Mouse (Mus musculus): Measurements from ENCODE around the gene Usp9x.

Gene Usp9x

DNA sequence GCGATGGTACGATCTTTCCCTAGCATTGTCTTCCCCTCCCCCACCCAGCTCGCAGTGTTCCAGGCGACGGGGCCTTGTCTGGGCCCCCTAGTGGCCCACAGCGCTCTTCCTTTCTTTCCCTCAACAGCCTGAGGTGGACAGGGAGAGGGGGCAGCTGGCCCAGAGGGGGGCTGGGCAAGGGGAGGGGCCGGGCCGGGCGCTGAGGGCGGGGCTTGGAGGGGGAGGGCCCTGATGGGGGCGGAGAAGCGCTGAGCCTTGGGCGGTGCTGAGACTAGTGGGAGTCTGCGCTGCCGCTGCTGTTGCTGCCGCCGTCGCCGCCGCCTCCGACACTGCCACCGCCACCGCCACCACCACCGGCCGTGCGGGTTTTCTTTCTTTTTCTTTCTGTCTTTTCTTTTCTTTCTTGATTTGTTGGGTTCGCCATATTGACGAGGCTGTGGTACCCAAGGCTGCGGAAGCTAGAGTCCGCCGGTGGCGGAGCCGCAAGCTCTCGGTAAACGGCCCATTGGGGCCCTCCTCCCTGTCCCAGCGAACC, at the start of gene Usp9x:
Gene Usp9x (plus strand): TSS at position 258 of the 535 bp plus-strand sequence.
- peak; percentile 84 to 87 for DNase-seq

GRCm38 (mm10) chrX:13022547-13023310, 48.6 kb upstream of the Usp9x start:
- DNase-seq: no peak

- no peak for DNase-seq
Observed at GRCm38 (mm10) chrX:13024539-13025202, 46.6 kb upstream of the Usp9x start.

GRCm38 (mm10) chrX:13025286-13025685, 46.0 kb upstream of the Usp9x start:
- DNase-seq: peak in 1 of 2 experiments; percentile 26

GRCm38 (mm10) chrX:13028156-13028555, 43.1 kb upstream of the Usp9x start:
- DNase-seq: peak in 1 of 2 experiments; percentile 29

GRCm38 (mm10) chrX:13029996-13030395, 41.3 kb upstream of the Usp9x start:
- DNase-seq: no peak

DNA sequence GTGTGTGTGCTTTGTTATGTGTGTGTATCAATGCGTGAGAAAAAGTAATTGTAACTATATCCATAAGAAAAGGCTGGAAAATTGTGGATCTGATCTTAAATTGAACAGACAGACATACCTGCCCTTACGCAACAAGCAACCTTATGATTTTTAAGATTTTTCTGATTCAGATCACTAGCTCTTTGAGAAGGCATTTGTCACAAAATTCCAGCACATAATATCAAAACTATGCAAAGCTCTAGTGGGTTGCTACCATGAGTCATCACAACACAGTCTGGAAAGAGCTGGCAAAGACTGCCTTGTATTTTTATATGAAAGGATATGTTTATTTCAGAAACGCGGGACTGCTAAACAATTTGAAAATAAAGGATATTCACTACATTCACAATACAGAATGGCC, 34.2 kb upstream of the Usp9x start:
- no peak for DNase-seq

DNA sequence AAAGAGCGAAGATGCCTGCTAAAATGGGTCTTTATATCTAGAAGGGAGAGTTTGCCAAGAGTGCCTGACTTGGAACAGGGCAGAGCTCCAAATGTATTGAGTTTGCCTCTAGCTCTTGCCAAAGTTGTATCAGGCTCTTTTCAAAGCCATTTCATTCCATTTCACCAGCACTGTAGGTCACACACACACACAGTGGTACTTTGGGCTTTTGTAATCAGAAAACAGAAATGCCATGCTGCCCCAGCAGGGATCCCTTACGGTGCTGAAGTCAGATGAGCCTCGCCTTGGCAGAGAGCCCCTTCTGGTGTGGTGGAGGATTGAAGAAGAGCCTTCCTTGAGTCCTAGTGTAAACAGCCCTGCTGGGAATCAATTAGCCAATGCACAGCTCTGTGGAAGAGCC, 32.1 kb upstream of the Usp9x start:
- DNase-seq: no peak

GRCm38 (mm10) chrX:13040391-13040790, 30.9 kb upstream of the Usp9x start:
- DNase-seq: no peak

DNA sequence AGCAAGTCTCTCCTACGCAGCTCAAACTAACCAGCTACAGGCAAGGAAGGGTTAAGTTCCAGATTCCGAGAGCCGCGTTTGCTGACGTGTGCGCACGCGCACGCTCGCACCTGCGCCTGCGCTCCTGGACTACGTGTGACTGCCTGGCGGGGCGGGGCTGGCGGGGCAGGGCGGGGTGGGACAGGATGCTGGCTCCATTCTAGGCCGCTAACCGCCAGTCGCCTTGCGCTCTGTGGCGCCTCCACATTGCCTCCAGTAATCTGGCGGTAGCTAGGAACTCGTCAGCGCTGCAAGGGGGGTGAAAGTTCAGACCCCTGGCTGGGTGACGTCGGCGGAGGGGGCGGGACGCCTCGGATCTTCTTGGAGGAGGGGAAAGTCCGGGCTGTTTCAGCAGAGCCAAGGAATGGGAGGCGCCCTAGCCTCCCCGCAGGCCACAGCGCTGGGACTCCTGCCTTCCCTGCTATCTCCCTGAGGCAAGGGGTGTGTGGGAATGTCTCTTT, 29.6 kb upstream of the Usp9x start:
- peak; percentile 95 to 96 for DNase-seq

- DNase-seq: no peak
Observed at GRCm38 (mm10) chrX:13043780-13044179, 27.5 kb upstream of the Usp9x start.

GRCm38 (mm10) chrX:13044666-13045065, 26.6 kb upstream of the Usp9x start:
- peak in 1 of 2 experiments; percentile 28 for DNase-seq

- no peak for DNase-seq
Observed at GRCm38 (mm10) chrX:13046893-13047435, 24.3 kb upstream of the Usp9x start.

- peak; percentile 35 to 51 for DNase-seq
Observed at GRCm38 (mm10) chrX:13047631-13048345, 23.5 kb upstream of the Usp9x start.

DNA sequence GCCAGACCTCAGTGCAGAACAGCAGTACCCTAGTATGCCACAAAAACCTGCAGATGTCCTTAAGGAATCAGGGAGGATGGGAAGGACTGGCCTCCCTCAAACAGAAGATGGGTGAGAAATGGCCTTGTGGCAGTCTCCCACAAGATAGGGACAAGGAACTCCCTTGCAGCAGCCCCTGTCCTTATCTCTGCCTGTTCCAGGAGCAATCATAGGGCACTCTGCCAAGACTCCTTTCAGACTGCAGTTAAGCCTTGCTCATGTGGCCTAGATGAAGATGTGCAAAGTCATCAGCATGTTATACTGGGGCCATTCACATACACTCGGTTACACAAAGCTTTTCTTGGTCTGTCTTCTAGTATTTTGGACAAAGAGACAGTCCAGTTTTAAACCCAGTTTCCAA, 16.7 kb upstream of the Usp9x start:
- DNase-seq: no peak

GRCm38 (mm10) chrX:13061961-13062360, 9.3 kb upstream of the Usp9x start:
- DNase-seq: no peak

GRCm38 (mm10) chrX:13064273-13064925, 6.9 kb upstream of the Usp9x start:
- DNase-seq: no peak

GRCm38 (mm10) chrX:13070206-13070572, 1.1 kb upstream of the Usp9x start:
- no peak for DNase-seq

- peak; percentile 87 to 89 for DNase-seq
Observed at GRCm38 (mm10) chrX:13070573-13071240, 591 bp upstream of the Usp9x start.

DNA sequence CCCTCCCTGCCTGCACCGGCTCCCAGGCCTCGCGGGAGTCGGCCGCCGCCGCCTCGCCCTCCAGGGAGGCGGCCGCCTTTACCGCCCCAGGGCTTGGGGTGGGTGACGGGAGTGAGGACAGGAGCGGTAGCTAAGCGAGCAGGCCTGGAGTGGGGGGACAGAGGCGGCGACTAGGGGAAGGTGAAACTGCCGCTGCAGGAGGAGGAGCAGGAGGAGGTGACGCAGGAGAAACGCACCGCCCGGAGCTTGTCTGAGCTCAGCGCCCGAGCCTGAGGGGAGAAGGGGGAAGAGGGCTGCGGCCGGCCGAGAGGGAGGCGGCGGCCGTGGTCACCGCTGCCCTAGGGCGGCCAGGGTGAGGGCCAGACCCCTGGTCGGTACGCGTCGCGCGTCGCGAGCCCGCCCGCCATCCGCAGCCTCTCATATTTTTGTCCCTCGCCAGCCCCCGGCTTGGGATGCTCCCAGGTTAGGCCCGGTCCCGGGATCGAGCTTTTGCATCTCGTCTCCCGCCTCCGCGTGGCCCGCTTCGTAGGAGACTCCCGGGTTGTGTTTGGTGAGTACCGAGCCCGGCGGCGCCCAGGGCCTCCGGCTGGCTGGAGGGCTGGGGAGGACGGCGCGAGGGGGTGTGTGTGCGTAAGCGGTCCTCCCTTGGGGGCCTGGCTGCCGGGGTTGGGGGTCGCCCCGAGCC, 620 bp downstream of the Usp9x start:
- DNase-seq: peak; percentile 53 to 55

DNA sequence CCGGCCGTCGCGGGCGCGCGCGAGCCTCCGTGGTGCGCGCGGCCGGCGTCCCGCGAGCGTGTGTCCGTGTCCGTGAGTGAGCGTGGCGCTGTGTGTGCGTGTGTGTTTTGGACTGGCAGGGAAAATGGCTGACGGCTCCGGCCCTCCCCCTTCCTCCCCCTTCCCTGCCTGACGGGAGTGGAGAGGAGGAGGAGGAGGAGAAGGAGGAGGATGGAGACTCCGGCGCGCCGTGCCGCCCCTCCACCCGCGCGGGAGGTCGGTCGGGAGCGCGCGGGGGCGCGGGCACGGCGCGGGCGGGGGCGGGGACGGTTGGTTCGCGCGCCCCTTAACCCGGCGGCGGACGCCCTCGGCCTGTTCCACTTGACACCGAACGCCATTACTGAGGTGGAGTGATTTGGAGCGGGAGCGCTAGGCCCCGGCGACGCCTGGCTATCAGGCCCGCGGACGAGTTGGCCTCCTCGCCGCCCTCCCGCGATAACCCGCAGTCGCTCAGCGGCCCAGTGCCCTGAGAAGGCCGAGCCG, 1.2 kb downstream of the Usp9x start:
- DNase-seq: peak; percentile 69 to 70

Measured in kidney, adult 8-10 months (tissue).